Mouse (Mus musculus) large intestine, adult 2 months (tissue): ENCODE results near the gene Diaph3. TPM values are rescaled to one million over a fixed set of nuclear protein-coding genes. Genes with fewer than 3 reads are reported as not detected.
"Not testable (repeated sequence)": the region's sequence is repeated elsewhere in the genome, so short reads cannot be mapped to it uniquely, and the experiment has no call there.

Source experiments
- DNase-seq: peaks from one replicate; pipeline ENCODE4 v3.0.0-alpha.2; 2012; ENCODE audit warnings: low read depth, low spot score
- WGBS: fragments of 180-500 bp; shearing (Covaris S2); methylation state at CpG from one replicate; pipeline ENCODE4 v1.1.7; 2018; 5-methylcytosine and 5-hydroxymethylcytosine counted together
- polyA plus RNA-seq: library from polyadenylated mRNA; depleted of rRNA; stranded (reverse); fragments of >200 nt; gene quantifications from 2 replicates; pipeline ENCODE4 v1.2.3, GENCODE M21; 2012

Diaph3 gene
- polyA plus RNA-seq, 1 experiment = 0.57 TPM

DNA sequence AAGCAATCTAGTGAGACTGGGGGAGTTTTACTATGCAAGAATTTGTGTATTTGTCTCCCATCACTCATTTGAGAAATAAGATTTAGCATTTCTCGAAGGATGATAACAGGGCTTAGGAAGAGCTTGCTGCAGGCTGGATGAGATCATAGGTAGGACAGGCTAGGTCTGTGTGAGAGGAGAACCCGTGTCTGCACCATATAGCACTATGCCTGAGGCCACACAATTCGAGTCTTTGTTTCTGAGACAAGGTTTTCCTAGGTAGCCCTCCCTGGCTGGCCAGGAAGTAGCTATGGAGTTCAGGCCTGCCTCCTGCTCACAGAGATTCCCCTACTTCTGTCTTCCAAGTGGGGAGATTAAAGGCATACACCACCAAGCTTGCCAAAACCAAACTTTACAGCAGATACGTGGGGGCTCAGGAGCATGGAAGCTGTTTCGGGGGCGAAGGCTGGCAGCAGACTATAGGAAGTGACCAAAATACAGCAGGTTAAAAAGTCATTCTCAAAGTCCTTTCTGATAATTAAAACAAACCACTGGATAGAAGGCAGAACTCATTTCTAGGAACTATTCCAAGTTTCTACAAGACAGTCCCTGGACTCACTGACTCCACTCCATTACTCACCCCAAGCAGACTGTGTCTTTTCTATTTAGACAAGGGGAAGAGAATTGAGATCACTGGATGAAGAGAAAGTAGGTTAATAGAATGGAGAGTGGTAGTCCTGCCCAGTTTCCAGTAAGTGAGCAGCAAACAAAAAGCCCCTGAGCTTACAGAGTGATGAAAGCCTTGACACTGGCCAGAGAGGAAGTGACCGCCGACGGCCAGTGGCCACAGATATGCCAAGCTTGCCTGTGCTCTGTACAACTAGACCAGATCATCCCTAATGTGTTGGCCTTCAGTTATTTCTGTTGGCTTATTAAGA, 383.2 kb downstream of the Diaph3 start:
- no peak for DNase-seq
- 73% methylated on average over 9 of the region's 9 CpGs for WGBS

GRCm38 (mm10) chr14:86757132-86757531, 383.9 kb downstream of the Diaph3 start:
- WGBS = 84% methylated on average over 4 of the region's 4 CpGs
- no peak for DNase-seq

GRCm38 (mm10) chr14:86750351-86750750, 390.7 kb downstream of the Diaph3 start:
- 93% methylated on average over 7 of the region's 7 CpGs for whole genome bisulfite sequencing
- DNase-seq = no peak

DNA sequence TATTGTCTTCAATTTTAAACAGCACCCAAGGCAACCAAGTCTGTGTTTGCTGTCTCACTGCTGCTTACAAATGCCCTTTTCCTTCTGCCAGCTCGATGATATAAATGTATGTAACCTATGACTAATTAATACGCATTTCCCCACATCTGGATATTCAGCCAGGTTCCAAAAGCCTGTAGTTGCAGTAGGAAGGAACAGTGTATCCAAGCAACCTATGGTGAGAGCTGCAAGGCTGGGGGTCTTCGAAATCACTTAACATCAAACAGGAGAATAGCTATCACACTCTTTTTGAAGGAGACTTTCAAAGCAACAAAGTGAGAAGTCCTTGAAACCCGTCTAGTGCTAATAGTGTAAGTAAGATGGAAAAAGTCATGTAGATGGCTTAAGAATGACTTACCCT, 391.6 kb downstream of the Diaph3 start:
- DNase-seq = no peak
- WGBS = 87% methylated on average over 4 of the region's 4 CpGs

- 65% methylated on average over 7 of the region's 7 CpGs for WGBS
Measured at GRCm38 (mm10) chr14:86748876-86749275, 392.2 kb downstream of the Diaph3 start.

DNA sequence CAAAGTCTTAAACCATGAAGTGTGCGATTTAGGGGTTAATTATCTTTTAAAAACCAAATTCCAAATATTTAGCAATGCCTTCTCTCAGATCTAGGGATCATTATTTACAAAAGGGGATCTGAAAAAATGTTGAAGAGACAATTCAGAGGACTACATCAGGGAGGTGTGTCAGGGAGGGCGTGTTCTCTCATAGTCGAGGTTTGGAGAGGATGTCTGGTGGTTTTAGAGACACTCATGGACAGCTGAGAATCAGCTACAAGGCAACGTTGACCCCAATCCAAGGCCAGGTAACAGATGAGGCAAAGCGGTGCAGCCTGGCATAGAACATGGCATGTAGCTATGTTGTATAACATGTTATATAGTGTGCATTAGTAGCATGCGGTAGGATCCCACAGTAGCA, 396.5 kb downstream of the Diaph3 start:
- DNase-seq = no peak
- 79% methylated on average over 6 of the region's 6 CpGs for WGBS

More at GRCm38 (mm10) chr14:86748876-86749275, 392.2 kb downstream of the Diaph3 start:
- no peak for DNase-seq

GRCm38 (mm10) chr14:86741855-86742531, 399.0 kb downstream of the Diaph3 start:
- WGBS = 89% methylated on average over 7 of the region's 7 CpGs
- DNase-seq = no peak

GRCm38 (mm10) chr14:86738916-86739315, 402.1 kb downstream of the Diaph3 start:
- WGBS = 82% methylated on average over 5 of the region's 5 CpGs

DNA sequence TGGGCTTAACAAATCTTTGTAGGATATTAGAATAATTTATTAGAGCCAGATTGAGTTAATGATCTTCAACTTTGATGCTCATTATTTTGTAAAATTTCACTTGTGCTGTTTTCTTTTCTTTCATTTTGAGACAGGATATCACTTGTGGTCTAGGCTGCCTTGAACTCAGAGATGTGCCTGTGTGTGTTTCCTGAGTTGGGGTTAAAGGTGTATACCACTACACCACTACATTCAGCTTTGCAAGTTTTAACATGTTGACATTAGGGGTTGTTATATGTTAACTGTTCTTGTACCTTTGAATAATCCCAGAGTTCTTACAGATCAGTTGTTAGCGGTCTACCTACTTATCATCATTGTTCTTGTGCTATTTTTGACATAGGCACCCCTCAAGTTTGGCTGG, 404.4 kb downstream of the Diaph3 start:
- DNase-seq = no peak

More at GRCm38 (mm10) chr14:86738916-86739315, 402.1 kb downstream of the Diaph3 start:
- no peak for DNase-seq

GRCm38 (mm10) chr14:86731300-86731699, 409.7 kb downstream of the Diaph3 start:
- no peak for DNase-seq
- 23% methylated on average over 1 of the region's 1 CpGs for WGBS

More for the DNA sequence above, 404.4 kb downstream of the Diaph3 start:
- WGBS = 91% methylated on average over 1 of the region's 1 CpGs

DNA sequence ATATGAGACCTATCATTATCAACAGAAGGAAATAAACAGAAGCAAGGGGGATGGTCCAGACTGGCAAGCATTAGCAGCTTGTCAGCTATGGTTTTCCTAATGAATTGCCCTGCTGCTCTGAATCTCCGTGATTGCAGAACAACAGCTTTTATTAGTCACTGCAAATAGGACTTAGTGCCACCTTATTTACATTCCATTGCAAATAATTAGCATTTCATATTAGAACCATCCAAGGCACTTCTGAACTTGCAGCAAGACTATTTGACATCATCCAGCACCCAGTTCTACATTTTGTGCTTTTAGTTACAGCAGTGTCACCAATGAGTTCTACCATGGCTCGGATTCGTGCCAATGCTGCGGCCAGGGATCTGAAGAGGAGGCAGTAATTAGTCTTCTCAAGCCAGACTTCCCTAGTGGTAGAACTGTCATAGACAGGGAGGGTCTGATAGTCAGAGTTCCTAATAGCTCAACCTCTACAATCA, 411.4 kb downstream of the Diaph3 start:
- DNase-seq = no peak
- WGBS = 64% methylated on average over 4 of the region's 4 CpGs

DNA sequence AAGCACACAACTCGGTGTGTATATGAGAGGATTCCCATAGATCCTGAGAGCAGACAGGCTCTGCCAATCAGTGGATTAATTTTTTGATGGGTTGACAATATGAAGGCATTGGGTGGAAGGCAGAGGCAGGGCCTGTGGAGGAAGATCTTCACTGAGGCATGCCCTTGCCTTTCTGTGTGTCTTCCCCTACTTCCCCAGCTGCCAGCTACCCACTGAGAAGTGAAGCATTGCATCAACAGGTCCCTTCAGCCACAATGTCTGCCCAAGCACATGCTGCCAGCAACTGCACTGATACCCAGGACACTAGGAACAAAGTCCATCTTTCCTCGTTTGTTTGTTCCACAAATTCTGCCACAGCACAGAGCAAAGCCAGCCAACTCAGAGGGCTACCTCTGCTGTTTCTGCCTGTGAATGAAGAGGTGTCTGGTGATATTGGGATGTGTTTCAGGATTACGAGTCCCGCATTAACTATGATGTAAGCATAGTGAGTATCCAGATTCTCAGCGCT, 413.4 kb downstream of the Diaph3 start:
- DNase-seq = no peak
- WGBS = 84% methylated on average over 5 of the region's 5 CpGs

- WGBS = 93% methylated on average over 6 of the region's 6 CpGs
- DNase-seq = no peak
Measured at GRCm38 (mm10) chr14:86721768-86722167, 419.3 kb downstream of the Diaph3 start.

DNA sequence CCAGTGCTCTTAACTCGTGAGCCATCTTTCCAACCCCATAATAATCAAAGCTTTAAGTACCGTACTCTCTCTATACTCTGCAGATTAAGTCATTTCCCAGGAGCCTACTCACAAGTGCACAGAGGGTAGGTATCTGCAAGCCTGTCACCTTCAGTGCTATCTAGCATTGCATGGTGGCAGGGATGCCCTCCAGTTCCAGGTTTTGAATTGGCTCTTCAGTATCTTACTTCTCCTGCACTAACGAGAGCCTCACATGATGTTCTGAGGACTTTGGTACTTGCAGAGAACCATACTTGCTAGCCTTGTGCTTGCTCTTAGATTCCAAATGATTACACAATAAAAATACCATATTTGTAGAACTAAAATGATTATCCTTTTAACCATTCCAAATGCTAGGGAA, 420.0 kb downstream of the Diaph3 start:
- WGBS = 91% methylated on average over 3 of the region's 3 CpGs
- DNase-seq = no peak

GRCm38 (mm10) chr14:86720408-86720807, 420.6 kb downstream of the Diaph3 start:
- not testable (repeated sequence) for DNase-seq

DNA sequence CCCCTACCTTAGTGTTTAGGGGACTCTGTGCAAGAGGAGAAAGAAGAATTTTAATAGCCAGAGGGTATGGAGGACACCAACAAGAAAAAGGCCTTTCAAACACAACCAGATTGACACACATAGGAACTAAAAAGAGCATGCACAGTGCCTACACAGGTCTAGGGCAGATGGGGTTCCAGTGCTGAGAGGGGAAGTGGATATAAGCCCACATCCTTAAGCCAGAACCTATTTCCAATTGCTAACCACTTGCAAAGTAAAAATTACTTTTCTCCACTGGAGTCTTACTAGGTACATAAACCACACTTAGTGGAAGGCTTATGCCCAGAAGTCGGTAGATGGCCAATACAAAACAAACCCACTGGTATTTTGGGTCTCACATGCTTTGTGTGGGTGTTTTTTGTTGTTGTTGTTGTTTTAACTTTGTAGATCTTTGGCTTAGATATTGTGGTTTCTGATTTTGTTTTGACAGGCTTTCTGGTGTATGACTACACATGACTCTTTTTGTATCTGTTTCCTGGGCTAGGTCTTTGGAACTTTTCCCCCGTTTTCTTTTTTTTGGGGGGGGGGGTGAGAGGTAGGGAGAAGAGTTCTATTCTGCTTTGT, 426.8 kb downstream of the Diaph3 start:
- 83% methylated on average over 2 of the region's 2 CpGs for WGBS
- no peak for DNase-seq

DNA sequence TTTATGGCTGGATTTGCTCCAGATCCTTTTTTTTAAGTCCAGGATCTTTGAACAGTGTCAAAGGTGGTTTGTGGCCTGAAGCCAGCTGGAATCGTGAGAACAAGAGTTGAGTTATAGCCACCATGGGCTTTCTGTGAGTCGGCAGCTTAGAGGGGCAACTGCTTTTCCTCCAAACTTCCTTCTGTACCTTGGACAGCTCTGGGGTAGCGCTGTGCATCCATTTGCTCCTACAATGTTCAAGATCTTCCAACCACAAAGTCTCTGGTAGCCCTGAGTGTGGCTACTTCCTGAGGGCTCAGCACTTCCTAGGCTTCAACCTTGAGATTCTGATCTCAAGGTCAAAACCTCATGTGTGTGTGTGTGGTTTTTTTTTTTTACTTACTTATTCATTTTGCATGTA, 437.0 kb downstream of the Diaph3 start:
- DNase-seq = no peak
- WGBS = 64% methylated on average over 3 of the region's 3 CpGs

- no peak for DNase-seq
- WGBS = 93% methylated on average over 4 of the region's 4 CpGs
Measured at GRCm38 (mm10) chr14:86701145-86701544, 439.9 kb downstream of the Diaph3 start.

DNA sequence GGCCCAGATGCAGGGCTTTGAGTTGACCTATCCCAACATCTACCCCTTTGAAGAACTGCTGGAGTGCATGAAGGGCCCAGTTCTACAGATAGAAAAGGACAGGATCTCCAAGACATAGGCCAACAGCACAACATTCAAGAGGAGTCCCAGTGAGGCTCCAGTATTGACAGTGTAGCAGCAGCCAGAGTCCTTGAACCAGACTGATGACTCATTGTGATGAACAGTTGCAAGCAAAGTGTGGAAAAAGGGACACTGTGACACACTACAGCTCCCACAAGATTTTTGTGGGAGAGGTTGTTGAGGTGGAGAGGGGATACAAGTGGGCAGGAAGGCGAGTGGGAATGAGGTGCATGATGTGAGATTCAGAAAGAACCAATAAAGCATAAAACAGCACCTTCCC, 443.1 kb downstream of the Diaph3 start:
- DNase-seq = no peak
- 88% methylated on average over 1 of the region's 1 CpGs for WGBS

GRCm38 (mm10) chr14:86692714-86693113, 448.3 kb downstream of the Diaph3 start:
- WGBS = 89% methylated on average over 4 of the region's 4 CpGs
- no peak for DNase-seq
